Mouse (Mus musculus): ENCODE measurements around the gene Ddx28. TPM values are rescaled to one million over a fixed set of nuclear protein-coding genes. Genes with fewer than 3 reads are reported as not detected.

The Ddx28 gene
- polyA plus RNA-seq, 1 experiment from 2014 or later = 22.6 TPM

- Histone ChIP-seq H3K4me1 (no peaks in the 10 kb centered on the region), H3K4me3 (no peak overlapping the region), H3K36me3 (no peaks in the 10 kb centered on the region), H3K9me3 (replicated peaks) (0 out of 2 replicates have a peak, but pooled peaks cover 6% of the 10 kb centered on the region), H3K27me3 (ENCODE audit: low read depth, poor library complexity, severe bottlenecking) (no peaks in the 10 kb centered on the region), H3K27ac (replicated peaks) (no peak overlapping the region)
- 95% methylated on average over 1 of the region's 1 CpGs for WGBS
- DNase-seq (ENCODE audit: low spot score) = no peak
These were observed 30.5 kb downstream of the Ddx28 start for GRCm38 (mm10) chr8:105981146-105981545.

GRCm38 (mm10) chr8:105979325-105979724 lies 32.4 kb downstream of the Ddx28 start, which contains the start of gene Dpep3:
Dpep3 (minus strand) TSS chr8:105979429.
- no peaks in the 10 kb centered on the region for H3K27me3 ChIP-seq (ENCODE audit: low read depth, poor library complexity, severe bottlenecking)
- no peak within 1 kb of the TSS for H3K4me3 ChIP-seq
- H3K4me1 ChIP-seq = no peaks in the 10 kb centered on the region
- DNase-seq (ENCODE audit: low spot score) = no peak
- WGBS = 92% methylated on average over 15 of the region's 15 CpGs
- H3K36me3 ChIP-seq = no peaks in the 10 kb centered on the region
- no peak within 1 kb of the TSS for H3K27ac ChIP-seq (replicated peaks)
- 0 out of 2 replicates have a peak, but pooled peaks cover 6% of the 10 kb centered on the region for H3K9me3 ChIP-seq (replicated peaks)

GRCm38 (mm10) chr8:105975363-105975762 lies 36.3 kb downstream of the Ddx28 start:
- Histone ChIP-seq H3K27ac (replicated peaks) (no peak overlapping the region), H3K36me3 (no peaks in the 10 kb centered on the region), H3K9me3 (replicated peaks) (0 out of 2 replicates have a peak, but pooled peaks cover 6% of the 10 kb centered on the region), H3K4me3 (no peak overlapping the region), H3K4me1 (no peaks in the 10 kb centered on the region), H3K27me3 (ENCODE audit: low read depth, poor library complexity, severe bottlenecking) (no peaks in the 10 kb centered on the region)
- no peak for DNase-seq (ENCODE audit: low spot score)
- WGBS = 66% methylated on average over 7 of the region's 7 CpGs

DNA sequence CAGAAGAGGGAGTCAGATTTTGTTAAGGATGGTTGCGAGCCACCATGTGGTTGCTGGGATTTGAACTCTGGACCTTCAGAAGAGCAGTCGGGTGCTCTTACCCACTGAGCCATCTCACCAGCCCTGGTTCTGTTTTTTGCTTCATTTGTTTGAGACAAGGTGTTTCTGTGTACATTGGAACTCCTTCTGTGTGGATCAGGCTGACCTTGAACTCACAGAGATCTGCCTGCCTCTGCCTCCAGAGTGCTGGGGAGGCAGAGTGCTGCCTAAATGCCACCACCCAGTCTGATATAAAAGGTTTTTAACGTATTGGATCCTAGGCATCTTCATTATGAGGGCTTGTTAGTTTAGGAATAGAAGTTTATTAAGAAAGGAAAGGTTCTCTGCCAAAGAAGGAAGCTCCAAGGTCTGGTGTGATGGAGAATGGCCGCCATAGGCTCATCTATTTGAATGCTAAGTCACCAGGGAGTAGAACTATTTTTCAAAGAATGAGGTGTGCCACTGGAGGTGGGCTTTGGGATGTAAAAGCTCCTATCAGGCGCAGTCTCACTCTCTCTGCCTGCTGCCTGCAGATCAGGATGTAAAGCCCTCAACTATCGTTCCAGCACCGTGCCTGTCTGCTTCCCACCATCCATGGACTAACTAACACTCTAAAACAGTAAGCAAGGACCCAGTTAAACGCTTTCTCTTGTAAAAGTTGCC lies 40.5 kb downstream of the Ddx28 start:
- peaks cover 11% of the 10 kb centered on the region for H3K4me1 ChIP-seq
- no peak for DNase-seq (ENCODE audit: low spot score)
- peaks cover 22% of the 10 kb centered on the region for H3K27me3 ChIP-seq (ENCODE audit: low read depth, poor library complexity, severe bottlenecking)
- 76% methylated on average over 8 of the region's 8 CpGs for WGBS
- no peak overlapping the region for H3K4me3 ChIP-seq
- H3K27ac ChIP-seq (replicated peaks) = no peak overlapping the region
- no peaks in the 10 kb centered on the region for H3K9me3 ChIP-seq (replicated peaks)
- no peaks in the 10 kb centered on the region for H3K36me3 ChIP-seq

DNA sequence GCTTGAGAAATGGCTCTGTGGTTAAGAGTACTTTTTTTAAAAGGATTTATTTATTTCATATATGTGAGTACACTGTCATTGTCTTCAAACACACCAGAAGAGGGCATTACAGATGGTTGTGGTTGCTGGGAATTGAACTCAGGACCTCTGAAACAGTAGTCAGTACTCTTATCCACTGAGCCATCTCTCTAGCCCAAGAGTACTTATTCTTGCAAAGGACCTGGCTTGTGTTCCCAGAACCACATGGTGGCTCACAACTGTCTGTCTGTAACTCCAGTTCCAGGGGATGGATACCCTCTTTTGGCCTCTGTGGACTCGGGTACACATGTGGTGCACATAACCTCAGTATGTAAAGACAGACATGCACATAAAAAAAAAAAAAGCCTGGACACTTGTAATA lies 42.3 kb downstream of the Ddx28 start:
- DNase-seq (ENCODE audit: low spot score) = no peak
- Histone ChIP-seq H3K27me3 (ENCODE audit: low read depth, poor library complexity, severe bottlenecking) (peaks cover 40% of the 10 kb centered on the region), H3K27ac (replicated peaks) (no peak overlapping the region), H3K4me1 (peaks cover 29% of the 10 kb centered on the region), H3K9me3 (replicated peaks) (no peaks in the 10 kb centered on the region), H3K4me3 (no peak overlapping the region), H3K36me3 (no peaks in the 10 kb centered on the region)
- 80% methylated on average over 1 of the region's 1 CpGs for WGBS

- Histone ChIP-seq H3K4me3 (peak overlapping the region; percentile 76), H3K27me3 (ENCODE audit: low read depth, poor library complexity, severe bottlenecking) (peaks cover 50% of the 10 kb centered on the region), H3K27ac (replicated peaks) (no peak overlapping the region; the same call in 1 of the 2 replicates), H3K9me3 (replicated peaks) (no peaks in the 10 kb centered on the region), H3K4me1 (peaks cover 31% of the 10 kb centered on the region), H3K36me3 (no peaks in the 10 kb centered on the region)
- DNase-seq (ENCODE audit: low spot score) = peak; percentile 60
- WGBS = 10% methylated on average over 19 of the region's 19 CpGs
These were observed 44.9 kb downstream of the Ddx28 start for GRCm38 (mm10) chr8:105966692-105967311.

GRCm38 (mm10) chr8:105965905-105966341 lies 45.8 kb downstream of the Ddx28 start, which contains the start of gene Slc12a4:
Slc12a4 (minus strand) TSS chr8:105966097.
- Histone ChIP-seq H3K9me3 (replicated peaks) (no peaks in the 10 kb centered on the region), H3K4me3 (peak within 1 kb of the TSS; percentile 76), H3K27me3 (ENCODE audit: low read depth, poor library complexity, severe bottlenecking) (peaks cover 50% of the 10 kb centered on the region), H3K36me3 (no peaks in the 10 kb centered on the region), H3K27ac (replicated peaks) (peak within 1 kb of the TSS; percentile 85), H3K4me1 (peaks cover 31% of the 10 kb centered on the region)
- DNase-seq (ENCODE audit: low spot score) = peak; percentile 80
- WGBS = under 1% methylated on average over 47 of the region's 47 CpGs

- H3K4me1 ChIP-seq = peaks cover 31% of the 10 kb centered on the region
- DNase-seq (ENCODE audit: low spot score) = no peak
- peak overlapping the region; percentile 85 for H3K27ac ChIP-seq (replicated peaks)
These were observed 46.3 kb downstream of the Ddx28 start for GRCm38 (mm10) chr8:105965266-105965904.

GRCm38 (mm10) chr8:105964506-105965265 lies 47.0 kb downstream of the Ddx28 start:
- H3K27me3 ChIP-seq (ENCODE audit: low read depth, poor library complexity, severe bottlenecking) = peaks cover 50% of the 10 kb centered on the region
- peak overlapping the region; percentile 76 for H3K4me3 ChIP-seq
- H3K36me3 ChIP-seq = no peaks in the 10 kb centered on the region
- H3K4me1 ChIP-seq = peaks cover 31% of the 10 kb centered on the region
- no peaks in the 10 kb centered on the region for H3K9me3 ChIP-seq (replicated peaks)
- peak overlapping the region; percentile 85; the same call in 1 of the 2 replicates for H3K27ac ChIP-seq (replicated peaks)
- no peak for DNase-seq (ENCODE audit: low spot score)
- WGBS = 73% methylated on average over 12 of the region's 12 CpGs

More at GRCm38 (mm10) chr8:105965266-105965904, 46.3 kb downstream of the Ddx28 start:
- Histone ChIP-seq H3K36me3 (no peaks in the 10 kb centered on the region), H3K4me3 (peak overlapping the region; percentile 76), H3K9me3 (replicated peaks) (no peaks in the 10 kb centered on the region), H3K27me3 (ENCODE audit: low read depth, poor library complexity, severe bottlenecking) (peaks cover 50% of the 10 kb centered on the region)
- WGBS = 3% methylated on average over 40 of the region's 40 CpGs

DNA sequence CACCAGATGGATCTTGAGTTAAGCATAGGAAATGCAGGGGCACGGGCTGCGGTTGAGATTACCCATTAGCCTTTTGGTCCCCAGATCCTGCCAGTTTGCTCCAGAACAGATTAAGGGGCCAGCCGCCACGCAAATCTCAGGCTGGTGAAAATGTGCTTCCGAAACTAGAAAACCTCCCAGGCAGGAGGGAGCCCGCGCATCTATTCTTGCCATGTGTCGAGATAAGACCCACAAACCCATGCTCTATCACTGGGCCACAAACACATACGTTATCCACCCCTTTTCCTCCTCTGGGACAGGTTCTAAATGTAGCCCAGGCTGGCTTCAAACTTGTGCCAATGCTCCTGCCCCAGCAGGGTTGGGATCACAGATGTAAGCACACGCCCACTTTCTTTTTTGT lies 50.1 kb downstream of the Ddx28 start:
- no peak for DNase-seq (ENCODE audit: low spot score)
- H3K27me3 ChIP-seq (ENCODE audit: low read depth, poor library complexity, severe bottlenecking) = peaks cover 32% of the 10 kb centered on the region
- 90% methylated on average over 10 of the region's 10 CpGs for WGBS

DNA sequence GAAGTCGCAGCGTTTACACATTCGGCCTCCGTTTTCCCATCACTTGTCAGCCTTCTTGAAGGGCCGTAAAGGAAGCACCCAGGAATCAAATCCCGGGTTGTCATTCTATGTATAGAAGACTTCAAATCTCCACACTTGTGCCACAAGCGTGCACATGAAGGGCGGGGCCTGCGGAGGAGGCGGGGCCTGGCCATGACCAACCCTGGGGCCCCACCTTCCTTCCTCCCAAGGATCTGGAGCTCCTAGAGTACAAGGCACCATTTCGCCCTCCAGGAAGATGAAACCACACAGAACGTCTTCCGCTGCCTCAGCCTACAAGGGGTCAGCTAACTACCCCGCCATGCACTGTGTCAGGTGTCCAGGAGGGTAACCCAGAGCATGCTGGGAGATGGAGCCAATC lies 50.6 kb downstream of the Ddx28 start:
- no peak overlapping the region for H3K4me3 ChIP-seq
- peaks cover 9% of the 10 kb centered on the region for H3K36me3 ChIP-seq
- H3K9me3 ChIP-seq (replicated peaks) = no peaks in the 10 kb centered on the region
- peaks cover 20% of the 10 kb centered on the region for H3K4me1 ChIP-seq
- H3K27me3 ChIP-seq (ENCODE audit: low read depth, poor library complexity, severe bottlenecking) = peaks cover 28% of the 10 kb centered on the region
- DNase-seq (ENCODE audit: low spot score) = no peak
- H3K27ac ChIP-seq (replicated peaks) = no peak overlapping the region
- WGBS = 72% methylated on average over 14 of the region's 14 CpGs

More for the DNA sequence above, 50.1 kb downstream of the Ddx28 start:
- peaks cover 24% of the 10 kb centered on the region for H3K4me1 ChIP-seq
- no peaks in the 10 kb centered on the region for H3K9me3 ChIP-seq (replicated peaks)
- no peak overlapping the region for H3K27ac ChIP-seq (replicated peaks)
- H3K36me3 ChIP-seq = peaks cover 9% of the 10 kb centered on the region
- H3K4me3 ChIP-seq = no peak overlapping the region
